Mouse (Mus musculus) myocyte (in vitro differentiated cells): ENCODE results near the gene Cd27.

Experiments
- CEBPB ChIP-seq: IDR thresholded peaks from 2 replicates; pipeline ENCODE4 v1.6.1; 2011; ENCODE audit warnings: mild to moderate bottlenecking, moderate library complexity; ENCODE audit not compliant: poor library complexity, insufficient read depth, severe bottlenecking
- E2F4 ChIP-seq: IDR thresholded peaks from one replicate; pipeline ENCODE4 v1.6.1; 2011; ENCODE audit warnings: mild to moderate bottlenecking, control low read depth, moderate library complexity; ENCODE audit not compliant: insufficient read depth
- MAX ChIP-seq: IDR thresholded peaks from one replicate; pipeline ENCODE4 v1.6.1; 2011; ENCODE audit warnings: low read depth, mild to moderate bottlenecking, control low read depth
- MYOD1 ChIP-seq, 3 experiments: IDR thresholded peaks; one replicate each; pipeline ENCODE4 v1.6.1; 2011; ENCODE audit warnings: control low read depth in 2 of 3, low read depth in 2 of 3, mild to moderate bottlenecking in 2 of 3, moderate library complexity in 1 of 3; ENCODE audit not compliant: insufficient read length in 2 of 3, control insufficient read depth in 1 of 3
- MYOG ChIP-seq, 3 experiments: IDR thresholded peaks; one replicate each; pipeline ENCODE4 v1.6.1; 2011; ENCODE audit warnings: control low read depth in 2 of 3, low read depth in 2 of 3, mild to moderate bottlenecking in 2 of 3; ENCODE audit not compliant: insufficient read length in 2 of 3, control insufficient read depth in 1 of 3, insufficient read depth in 1 of 3
- POLR2A ChIP-seq: IDR thresholded peaks from one replicate; pipeline ENCODE4 v1.6.1; 2011; ENCODE audit warnings: low read depth, mild to moderate bottlenecking, control low read depth, moderate library complexity; ENCODE audit not compliant: insufficient read length
- POLR2AphosphoS2 ChIP-seq: IDR thresholded peaks from one replicate; pipeline ENCODE4 v1.6.1; 2011; ENCODE audit warnings: low read depth, control low read depth; ENCODE audit not compliant: insufficient read length
- REST ChIP-seq: IDR thresholded peaks from one replicate; pipeline ENCODE4 v1.6.1; 2011; ENCODE audit warnings: mild to moderate bottlenecking, control low read depth, moderate library complexity; ENCODE audit not compliant: insufficient read depth, insufficient read length
- SRF ChIP-seq: IDR thresholded peaks from one replicate; pipeline ENCODE4 v1.6.1; 2011; ENCODE audit warnings: low read depth; ENCODE audit not compliant: control insufficient read depth, insufficient read length
- TCF12 ChIP-seq: IDR thresholded peaks from one replicate; pipeline ENCODE4 v1.6.1; 2011; ENCODE audit warnings: mild to moderate bottlenecking, control low read depth; ENCODE audit not compliant: poor library complexity, insufficient read depth, severe bottlenecking
- TCF3 ChIP-seq: IDR thresholded peaks from one replicate; pipeline ENCODE4 v1.6.1; 2011; ENCODE audit warnings: low read depth, control low read depth; ENCODE audit not compliant: insufficient read length
- USF1 ChIP-seq: IDR thresholded peaks from one replicate; pipeline ENCODE4 v1.6.1; 2011; ENCODE audit warnings: low read depth, mild to moderate bottlenecking, control low read depth, moderate library complexity

DNA sequence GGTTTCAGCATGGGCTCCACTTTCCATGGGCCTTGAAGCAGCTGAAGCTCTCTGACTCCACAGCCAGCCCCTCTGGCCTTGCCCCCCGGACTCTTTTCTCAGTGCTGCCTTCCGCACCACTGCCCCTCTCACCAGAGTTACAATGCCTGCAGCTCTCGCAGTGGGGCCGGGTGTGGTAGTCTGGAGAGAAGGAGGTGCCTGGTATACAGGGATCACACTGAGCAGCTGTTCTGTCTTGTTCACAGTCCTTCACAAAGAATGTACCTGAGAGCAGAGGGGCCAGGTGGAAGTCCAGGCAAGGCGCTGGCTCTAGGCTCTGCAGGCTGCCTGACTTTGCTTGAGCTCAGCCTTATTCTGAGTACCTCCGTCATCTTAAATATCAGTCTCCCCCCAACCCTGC, 469 bp downstream of the Cd27 start:
- TF ChIP-seq MYOG (IDR thresholded peaks at IDR 0.05; ENCODE audit: control insufficient read depth in 1 of 3, insufficient read depth in 1 of 3, insufficient read length in 2 of 3, low read depth in 2 of 3) (no peak), POLR2A (no peak), USF1 (no peak), MAX (no peak), MYOD1 (IDR thresholded peaks at IDR 0.05; ENCODE audit: control insufficient read depth in 1 of 3, insufficient read length in 2 of 3, low read depth in 2 of 3) (no peak), POLR2AphosphoS2 (no peak), E2F4 (no peak), SRF (no peak), TCF3 (no peak), TCF12 (no peak), CEBPB (no peak), REST (no peak)
